Mouse (Mus musculus): ENCODE measurements at regions not wholly inside any gene's neighbourhood (a gene's known extent, or its start where the extent isn't known, plus 50 kb on each side); places are given as distances from the start of the nearest gene placed in this dataset.
"Not testable (repeated sequence)": the region's sequence is repeated elsewhere in the genome, so short reads cannot be mapped to it uniquely, and the experiment has no call there.

GRCm38 (mm10) chr12:8093437-8093836 is 114.5 kb upstream of the Ldah start:
- no peaks in the 10 kb centered on the region for H3K4me1 ChIP-seq (ENCODE audit: control insufficient read depth, insufficient read depth, low read length)
- WGBS: 84% methylated on average over 1 of the region's 1 CpGs
- no peaks in the 10 kb centered on the region for H3K27me3 ChIP-seq (ENCODE audit: control insufficient read depth, insufficient read depth, low read length)
- H3K27ac ChIP-seq (ENCODE audit: low read length): no peak overlapping the region
- no peak overlapping the region for H3K9ac ChIP-seq (ENCODE audit: low read length)
- H3K4me2 ChIP-seq (ENCODE audit: low read depth, low read length): no peak overlapping the region
- no peaks in the 10 kb centered on the region for H3K36me3 ChIP-seq (ENCODE audit: control insufficient read depth, insufficient read depth, low read length)
- H3K4me3 ChIP-seq (replicated peaks; ENCODE audit: low read length): no peak overlapping the region
- no peak for ATAC-seq (ENCODE audit: insufficient read depth, low FRiP score)
- H3K9me3 ChIP-seq (replicated peaks; ENCODE audit: control insufficient read depth, low read length): no peaks in the 10 kb centered on the region; the same call in 1 of the 2 replicates

- Histone ChIP-seq H3K9me3 (replicated peaks; ENCODE audit: control insufficient read depth, low read length) (no peaks in the 10 kb centered on the region; the same call in 1 of the 2 replicates), H3K4me1 (ENCODE audit: control insufficient read depth, insufficient read depth, low read length) (no peaks in the 10 kb centered on the region), H3K9ac (ENCODE audit: low read length) (no peak overlapping the region), H3K27ac (ENCODE audit: low read length) (no peak overlapping the region), H3K4me3 (replicated peaks; ENCODE audit: low read length) (no peak overlapping the region), H3K4me2 (ENCODE audit: low read depth, low read length) (no peak overlapping the region), H3K36me3 (ENCODE audit: control insufficient read depth, insufficient read depth, low read length) (no peaks in the 10 kb centered on the region), H3K27me3 (ENCODE audit: control insufficient read depth, insufficient read depth, low read length) (no peaks in the 10 kb centered on the region)
- WGBS: 55% methylated on average over 2 of the region's 2 CpGs
- ATAC-seq (ENCODE audit: insufficient read depth, low FRiP score): no peak
These were observed 112.0 kb upstream of the Ldah start for GRCm38 (mm10) chr12:8095946-8096345.

GRCm38 (mm10) chr12:8098395-8098794 is 109.5 kb upstream of the Ldah start:
- ATAC-seq (ENCODE audit: insufficient read depth, low FRiP score): not testable (repeated sequence)
- WGBS: 62% methylated on average over 2 of the region's 2 CpGs

GRCm38 (mm10) chr12:8099114-8099513 is 108.8 kb upstream of the Ldah start:
- H3K4me1 ChIP-seq (ENCODE audit: control insufficient read depth, insufficient read depth, low read length): no peaks in the 10 kb centered on the region
- no peaks in the 10 kb centered on the region for H3K9me3 ChIP-seq (replicated peaks; ENCODE audit: control insufficient read depth, low read length)
- 72% methylated on average over 2 of the region's 2 CpGs for WGBS
- H3K27me3 ChIP-seq (ENCODE audit: control insufficient read depth, insufficient read depth, low read length): no peaks in the 10 kb centered on the region
- ATAC-seq (ENCODE audit: insufficient read depth, low FRiP score): no peak
- no peak overlapping the region for H3K4me2 ChIP-seq (ENCODE audit: low read depth, low read length)
- H3K9ac ChIP-seq (ENCODE audit: low read length): no peak overlapping the region
- no peak overlapping the region for H3K27ac ChIP-seq (ENCODE audit: low read length)
- no peaks in the 10 kb centered on the region for H3K36me3 ChIP-seq (ENCODE audit: control insufficient read depth, insufficient read depth, low read length)
- no peak overlapping the region for H3K4me3 ChIP-seq (replicated peaks; ENCODE audit: low read length)

More at GRCm38 (mm10) chr12:8098395-8098794, 109.5 kb upstream of the Ldah start:
- not testable (repeated sequence) for H3K36me3 ChIP-seq (ENCODE audit: control insufficient read depth, insufficient read depth, low read length); H3K4me1 ChIP-seq (ENCODE audit: control insufficient read depth, insufficient read depth, low read length); H3K9me3 ChIP-seq (replicated peaks; ENCODE audit: control insufficient read depth, low read length); H3K27me3 ChIP-seq (ENCODE audit: control insufficient read depth, insufficient read depth, low read length); H3K9ac ChIP-seq (ENCODE audit: low read length); H3K27ac ChIP-seq (ENCODE audit: low read length); H3K4me3 ChIP-seq (replicated peaks; ENCODE audit: low read length); H3K4me2 ChIP-seq (ENCODE audit: low read depth, low read length)

- 44% methylated on average over 2 of the region's 2 CpGs for WGBS
- Histone ChIP-seq H3K4me1 (ENCODE audit: control insufficient read depth, insufficient read depth, low read length) (no peaks in the 10 kb centered on the region), H3K9me3 (replicated peaks; ENCODE audit: control insufficient read depth, low read length) (no peaks in the 10 kb centered on the region), H3K4me2 (ENCODE audit: low read depth, low read length) (no peak overlapping the region), H3K36me3 (ENCODE audit: control insufficient read depth, insufficient read depth, low read length) (no peaks in the 10 kb centered on the region), H3K27ac (ENCODE audit: low read length) (no peak overlapping the region), H3K9ac (ENCODE audit: low read length) (no peak overlapping the region), H3K27me3 (ENCODE audit: control insufficient read depth, insufficient read depth, low read length) (no peaks in the 10 kb centered on the region), H3K4me3 (replicated peaks; ENCODE audit: low read length) (no peak overlapping the region)
- ATAC-seq (ENCODE audit: insufficient read depth, low FRiP score): no peak
These were observed 108.1 kb upstream of the Ldah start for GRCm38 (mm10) chr12:8099821-8100220.

- no peaks in the 10 kb centered on the region for H3K9me3 ChIP-seq (replicated peaks; ENCODE audit: control insufficient read depth, low read length)
- no peaks in the 10 kb centered on the region for H3K36me3 ChIP-seq (ENCODE audit: control insufficient read depth, insufficient read depth, low read length)
- H3K4me2 ChIP-seq (ENCODE audit: low read depth, low read length): no peak overlapping the region
- no peak overlapping the region for H3K9ac ChIP-seq (ENCODE audit: low read length)
- H3K27me3 ChIP-seq (ENCODE audit: control insufficient read depth, insufficient read depth, low read length): no peaks in the 10 kb centered on the region
- H3K4me1 ChIP-seq (ENCODE audit: control insufficient read depth, insufficient read depth, low read length): no peaks in the 10 kb centered on the region
- ATAC-seq (ENCODE audit: insufficient read depth, low FRiP score): no peak
- WGBS: 70% methylated on average over 8 of the region's 8 CpGs
- H3K4me3 ChIP-seq (replicated peaks; ENCODE audit: low read length): no peak overlapping the region
- H3K27ac ChIP-seq (ENCODE audit: low read length): no peak overlapping the region
These were observed 106.1 kb upstream of the Ldah start for GRCm38 (mm10) chr12:8101837-8102236.

- no peak for ATAC-seq (ENCODE audit: insufficient read depth, low FRiP score)
- 85% methylated on average over 9 of the region's 9 CpGs for WGBS
- no peak overlapping the region for H3K4me2 ChIP-seq (ENCODE audit: low read depth, low read length)
These were observed 104.6 kb upstream of the Ldah start for GRCm38 (mm10) chr12:8103259-8103658.

GRCm38 (mm10) chr12:8107137-8107536 is 100.8 kb upstream of the Ldah start:
- Histone ChIP-seq H3K9me3 (replicated peaks; ENCODE audit: control insufficient read depth, low read length) (no peaks in the 10 kb centered on the region), H3K27me3 (ENCODE audit: control insufficient read depth, insufficient read depth, low read length) (no peaks in the 10 kb centered on the region), H3K36me3 (ENCODE audit: control insufficient read depth, insufficient read depth, low read length) (no peaks in the 10 kb centered on the region), H3K27ac (ENCODE audit: low read length) (no peak overlapping the region), H3K9ac (ENCODE audit: low read length) (no peak overlapping the region), H3K4me2 (ENCODE audit: low read depth, low read length) (no peak overlapping the region), H3K4me3 (replicated peaks; ENCODE audit: low read length) (no peak overlapping the region), H3K4me1 (ENCODE audit: control insufficient read depth, insufficient read depth, low read length) (no peaks in the 10 kb centered on the region)
- 39% methylated on average over 4 of the region's 4 CpGs for WGBS
- ATAC-seq (ENCODE audit: insufficient read depth, low FRiP score): no peak; the same call in 1 of the 2 replicates

More at GRCm38 (mm10) chr12:8103259-8103658, 104.6 kb upstream of the Ldah start:
- Histone ChIP-seq H3K4me1 (ENCODE audit: control insufficient read depth, insufficient read depth, low read length) (no peaks in the 10 kb centered on the region), H3K9ac (ENCODE audit: low read length) (no peak overlapping the region), H3K36me3 (ENCODE audit: control insufficient read depth, insufficient read depth, low read length) (no peaks in the 10 kb centered on the region), H3K4me3 (replicated peaks; ENCODE audit: low read length) (no peak overlapping the region), H3K9me3 (replicated peaks; ENCODE audit: control insufficient read depth, low read length) (no peaks in the 10 kb centered on the region), H3K27ac (ENCODE audit: low read length) (no peak overlapping the region), H3K27me3 (ENCODE audit: control insufficient read depth, insufficient read depth, low read length) (no peaks in the 10 kb centered on the region)

- no peak overlapping the region for H3K27ac ChIP-seq (ENCODE audit: low read length)
- 68% methylated on average over 5 of the region's 5 CpGs for WGBS
- no peaks in the 10 kb centered on the region for H3K36me3 ChIP-seq (ENCODE audit: control insufficient read depth, insufficient read depth, low read length)
- H3K4me1 ChIP-seq (ENCODE audit: control insufficient read depth, insufficient read depth, low read length): no peaks in the 10 kb centered on the region
- H3K4me3 ChIP-seq (replicated peaks; ENCODE audit: low read length): no peak overlapping the region
- no peak overlapping the region for H3K9ac ChIP-seq (ENCODE audit: low read length)
- no peaks in the 10 kb centered on the region for H3K9me3 ChIP-seq (replicated peaks; ENCODE audit: control insufficient read depth, low read length)
- ATAC-seq (ENCODE audit: insufficient read depth, low FRiP score): no peak
- H3K27me3 ChIP-seq (ENCODE audit: control insufficient read depth, insufficient read depth, low read length): no peaks in the 10 kb centered on the region
- no peak overlapping the region for H3K4me2 ChIP-seq (ENCODE audit: low read depth, low read length)
These were observed 98.6 kb upstream of the Ldah start for GRCm38 (mm10) chr12:8109203-8109770.
